Mouse (Mus musculus): ENCODE data around the gene Myt1l.

- TF ChIP-seq POLR2A (IDR thresholded peaks at IDR 0.05; ENCODE audit: low read depth, low read length) (no peak), CTCF (conservative IDR thresholded peaks at IDR 0.05; ENCODE audit: insufficient read depth, insufficient read length, low read depth, low read length) (no peak)
Measured at GRCm38 (mm10) chr12:29860986-29861385, 332.8 kb downstream of the Myt1l start.

All from kidney, adult 2 months (tissue).